Mouse (Mus musculus) forebrain, embryonic 16.5 days (tissue): Measurements from ENCODE around the gene Lrmda. TPM values are rescaled to one million over a fixed set of nuclear protein-coding genes. Genes with fewer than 3 reads are reported as not detected.

ENCODE experiments used
- ATAC-seq: fragments of 200-750 bp; cut with Nextera tagmentation; 2 replicates; pipeline ENCODE4 v1.8.0; 2017; ENCODE audit warnings: mild to moderate bottlenecking, moderate library complexity
- H3K27ac ChIP-seq: fragments of 300-500 bp; sonication (generic); 2 replicates; pipeline ENCODE4 v1.5.1; 2014; ENCODE audit warnings: low read length, control low read depth
- H3K27me3 ChIP-seq: fragments of 300-500 bp; sonication (generic); replicated peaks from 2 replicates; pipeline ENCODE4 v1.6.1; 2014; ENCODE audit warnings: low read length; ENCODE audit not compliant: control insufficient read depth, insufficient read depth
- H3K36me3 ChIP-seq: fragments of 300-500 bp; sonication (generic); 2 replicates; pipeline ENCODE4 v1.6.1; 2014; ENCODE audit not compliant: control insufficient read depth, insufficient read depth
- H3K4me1 ChIP-seq: fragments of 300-500 bp; sonication (generic); replicated peaks from 2 replicates; pipeline ENCODE4 v1.6.1; 2014; ENCODE audit warnings: low read length; ENCODE audit not compliant: control insufficient read depth, insufficient read depth
- H3K4me2 ChIP-seq: fragments of 300-500 bp; sonication (generic); 2 replicates; pipeline ENCODE4 v1.6.1; 2014; ENCODE audit warnings: mild to moderate bottlenecking, low read length, control low read depth
- H3K4me3 ChIP-seq: fragments of 300-500 bp; sonication (generic); replicated peaks from 2 replicates; pipeline ENCODE4 v1.5.1; 2014; ENCODE audit warnings: mild to moderate bottlenecking, low read length, control low read depth
- H3K9ac ChIP-seq: fragments of 300-500 bp; sonication (generic); replicated peaks from 2 replicates; pipeline ENCODE4 v1.6.1; 2014; ENCODE audit warnings: low read depth, low read length, control low read depth
- H3K9me3 ChIP-seq: fragments of 300-500 bp; sonication (generic); 2 replicates; pipeline ENCODE4 v1.6.1; 2016; ENCODE audit warnings: low read length; ENCODE audit not compliant: control insufficient read depth
- WGBS: fragments of 180-500 bp; shearing (Covaris S2); extraction: QIAGEN DNeasy Blood & Tissue Kit; methylation state at CpG from one replicate; pipeline ENCODE4 v1.1.7; 2014; 5-methylcytosine and 5-hydroxymethylcytosine counted together
- polyA plus RNA-seq: library from polyadenylated mRNA; unstranded; fragments of >200 nt; fragmentation: Nextera tagmentation; extraction: Ambion mirVana; gene quantifications from 2 replicates; pipeline ENCODE4 v1.2.1, GENCODE M21; 2015

The Lrmda gene
- polyA plus RNA-seq, 1 experiment from 2014 or later = not detected

DNA sequence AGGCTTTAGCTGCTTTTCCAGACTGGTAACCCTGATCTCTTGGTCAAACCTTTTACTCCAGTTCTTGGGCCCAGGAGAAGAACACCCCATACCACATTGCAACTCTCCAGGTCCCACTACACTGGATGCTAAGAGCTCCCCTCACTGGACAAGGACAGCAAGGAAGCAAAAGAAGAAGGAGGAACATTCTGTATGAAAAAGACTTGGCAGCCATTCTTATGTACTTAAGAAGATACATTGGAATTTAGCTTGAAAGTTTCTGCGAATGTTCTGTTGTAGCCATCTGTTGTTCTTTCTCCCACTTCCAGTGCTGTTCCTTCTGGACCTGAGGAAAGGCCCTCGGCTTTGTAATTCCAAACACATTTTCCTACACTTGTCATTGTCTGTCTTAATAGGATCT is 160.2 kb downstream of the Lrmda start:
- H3K4me1 ChIP-seq = no peaks in the 10 kb centered on the region; the same call in 1 of the 2 replicates
- ATAC-seq = no peak
- no peak overlapping the region for H3K9ac ChIP-seq
- WGBS = 66% methylated on average over 2 of the region's 2 CpGs
- H3K4me2 ChIP-seq = no peak overlapping the region
- H3K27ac ChIP-seq = no peak overlapping the region
- H3K27me3 ChIP-seq = no peaks in the 10 kb centered on the region; the same call in 1 of the 2 replicates
- H3K36me3 ChIP-seq = no peaks in the 10 kb centered on the region
- H3K4me3 ChIP-seq = no peak overlapping the region
- no peaks in the 10 kb centered on the region for H3K9me3 ChIP-seq

DNA sequence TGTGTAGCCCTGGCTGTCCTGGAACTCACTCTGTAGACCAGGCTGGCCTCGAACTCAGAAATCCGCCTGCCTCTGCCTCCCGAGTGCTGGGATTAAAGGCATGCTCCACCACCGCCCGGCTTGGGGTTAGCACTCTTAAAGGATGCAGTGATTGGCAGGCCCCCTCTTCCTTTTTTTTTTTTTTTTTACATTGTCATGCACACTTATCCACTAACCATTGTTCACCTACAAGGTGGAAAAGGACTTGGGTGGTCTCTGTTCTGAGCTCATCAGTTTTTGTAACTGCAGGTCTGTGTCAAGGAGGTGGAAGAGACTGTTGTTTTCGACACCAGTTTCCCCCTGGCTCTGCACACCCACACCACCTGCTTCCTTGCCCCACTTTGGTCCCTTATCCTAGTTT is 162.0 kb downstream of the Lrmda start:
- Histone ChIP-seq H3K27ac (no peak overlapping the region), H3K27me3 (no peaks in the 10 kb centered on the region), H3K36me3 (no peaks in the 10 kb centered on the region), H3K9me3 (no peaks in the 10 kb centered on the region), H3K9ac (no peak overlapping the region), H3K4me1 (no peaks in the 10 kb centered on the region), H3K4me2 (no peak overlapping the region), H3K4me3 (no peak overlapping the region)
- WGBS = 90% methylated on average over 5 of the region's 6 CpGs
- ATAC-seq = no peak

DNA sequence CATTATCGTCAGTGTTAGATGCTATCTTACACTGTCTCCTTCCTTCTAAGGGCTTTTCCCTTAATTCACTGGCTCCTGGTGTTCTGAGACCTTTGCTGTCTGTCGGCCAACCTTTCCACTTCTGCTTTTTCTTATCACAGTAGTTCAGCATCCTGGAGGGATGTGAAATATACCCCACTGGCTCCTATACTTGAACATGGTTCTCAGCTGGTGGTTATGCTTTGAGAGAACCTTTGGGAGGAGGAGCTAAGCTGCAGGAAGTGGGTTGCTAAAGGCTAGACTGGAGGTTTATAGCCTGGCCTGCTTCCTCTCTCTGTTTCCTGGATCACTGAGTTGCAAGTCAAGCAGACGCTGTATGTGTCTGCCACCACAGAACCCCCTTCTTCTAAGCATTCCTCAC is 163.7 kb downstream of the Lrmda start:
- Histone ChIP-seq H3K4me3 (no peak overlapping the region), H3K9me3 (no peaks in the 10 kb centered on the region), H3K4me2 (no peak overlapping the region), H3K27me3 (no peaks in the 10 kb centered on the region), H3K36me3 (no peaks in the 10 kb centered on the region), H3K4me1 (no peaks in the 10 kb centered on the region), H3K27ac (no peak overlapping the region), H3K9ac (no peak overlapping the region)
- 86% methylated on average over 3 of the region's 3 CpGs for WGBS
- ATAC-seq = no peak

DNA sequence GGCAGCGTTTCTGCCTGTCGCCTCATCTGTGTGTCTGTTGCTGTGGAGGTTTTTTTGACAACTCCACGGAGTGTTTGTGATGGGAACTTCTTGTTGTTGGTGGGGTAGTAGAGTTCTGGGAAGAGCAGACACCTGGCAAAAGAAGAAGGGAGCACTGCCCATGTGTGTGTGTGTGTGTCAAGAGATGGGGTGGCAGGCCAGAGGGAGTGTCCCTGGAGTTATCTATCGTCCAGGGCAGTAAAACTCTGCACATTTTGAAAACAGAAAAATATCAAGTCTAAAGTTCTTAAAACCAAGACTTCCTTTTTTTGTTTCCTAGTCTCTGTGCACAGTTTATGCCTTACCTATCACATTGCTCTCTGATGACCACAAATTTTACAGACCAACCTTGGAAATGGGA is 165.9 kb downstream of the Lrmda start:
- Histone ChIP-seq H3K9me3 (no peaks in the 10 kb centered on the region), H3K4me3 (no peak overlapping the region), H3K36me3 (no peaks in the 10 kb centered on the region), H3K4me2 (no peak overlapping the region), H3K9ac (no peak overlapping the region), H3K27ac (no peak overlapping the region), H3K4me1 (no peaks in the 10 kb centered on the region), H3K27me3 (0 out of 2 replicates have a peak, but pooled peaks cover 3% of the 10 kb centered on the region)
- WGBS = 90% methylated on average over 4 of the region's 4 CpGs
- ATAC-seq = no peak

DNA sequence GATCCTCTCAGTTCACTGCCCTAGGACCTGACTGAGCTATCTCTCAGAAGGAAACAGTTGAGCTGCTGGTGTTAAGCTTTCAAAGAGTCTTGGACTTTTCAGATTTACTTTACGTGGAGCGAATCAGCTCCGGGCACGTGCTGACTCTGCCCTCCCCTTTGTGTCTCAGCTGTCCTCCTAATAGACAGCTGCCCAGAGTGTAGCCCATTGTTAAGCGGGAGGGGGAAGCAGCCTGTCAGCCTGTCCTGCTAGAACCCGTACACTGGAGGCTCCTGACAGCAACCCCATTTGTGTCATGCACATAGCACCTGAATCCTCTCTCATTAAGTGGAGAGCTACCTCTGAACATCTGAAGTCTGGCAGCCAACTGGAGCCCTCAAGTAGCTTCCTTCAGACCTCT is 170.6 kb downstream of the Lrmda start:
- Histone ChIP-seq H3K27ac (no peak overlapping the region), H3K27me3 (0 out of 2 replicates have a peak, but pooled peaks cover 3% of the 10 kb centered on the region), H3K4me2 (no peak overlapping the region), H3K9me3 (no peaks in the 10 kb centered on the region), H3K4me1 (no peaks in the 10 kb centered on the region), H3K4me3 (no peak overlapping the region), H3K36me3 (no peaks in the 10 kb centered on the region), H3K9ac (no peak overlapping the region)
- ATAC-seq = no peak
- 27% methylated on average over 6 of the region's 6 CpGs for WGBS

DNA sequence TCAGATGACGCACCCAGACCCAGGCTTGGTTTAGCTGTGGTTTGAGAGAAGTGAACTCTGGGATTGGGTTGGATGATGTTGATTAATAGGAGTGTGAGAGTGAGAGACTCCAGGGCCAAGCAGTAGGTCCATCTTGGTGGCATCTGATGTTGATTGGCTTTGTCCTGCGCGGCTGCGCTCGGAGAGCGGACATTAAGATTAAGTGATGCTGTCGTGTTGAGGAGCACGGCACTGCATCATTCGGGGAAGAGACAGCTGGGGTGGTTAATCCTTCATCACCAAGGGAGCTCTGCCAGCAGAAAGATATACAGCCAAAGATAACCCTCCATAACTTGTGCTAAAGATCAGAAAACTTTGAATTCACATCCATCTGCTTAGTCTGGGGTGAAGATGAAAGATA is 172.7 kb downstream of the Lrmda start:
- Histone ChIP-seq H3K27me3 (0 out of 2 replicates have a peak, but pooled peaks cover 3% of the 10 kb centered on the region), H3K9me3 (no peaks in the 10 kb centered on the region), H3K4me3 (no peak overlapping the region), H3K4me1 (no peaks in the 10 kb centered on the region), H3K27ac (no peak overlapping the region), H3K9ac (no peak overlapping the region), H3K4me2 (no peak overlapping the region), H3K36me3 (no peaks in the 10 kb centered on the region)
- 85% methylated on average over 9 of the region's 9 CpGs for WGBS
- no peak for ATAC-seq

DNA sequence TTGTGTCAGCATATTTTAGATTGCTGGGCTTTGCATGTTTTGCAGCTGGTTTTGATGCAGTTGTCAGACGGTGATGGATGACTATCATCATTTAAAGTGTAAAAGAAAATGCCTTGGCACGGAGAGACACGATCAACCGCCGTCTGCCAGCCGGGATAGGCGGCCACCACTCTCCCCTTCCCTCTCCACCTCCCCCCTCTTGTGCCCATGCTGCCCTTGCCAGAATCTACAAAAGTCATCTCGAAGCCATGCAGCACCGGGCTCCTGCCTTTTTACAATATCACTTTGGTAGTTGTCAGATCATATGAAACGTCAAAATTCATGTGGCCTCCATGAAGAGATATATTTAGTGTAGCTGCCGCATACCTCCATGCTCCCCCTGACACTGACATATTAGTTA is 178.5 kb downstream of the Lrmda start:
- no peak for ATAC-seq
- Histone ChIP-seq H3K4me1 (peaks cover 12% of the 10 kb centered on the region), H3K27ac (no peak overlapping the region), H3K36me3 (no peaks in the 10 kb centered on the region), H3K4me2 (no peak overlapping the region), H3K4me3 (no peak overlapping the region), H3K9ac (no peak overlapping the region), H3K27me3 (no peaks in the 10 kb centered on the region), H3K9me3 (no peaks in the 10 kb centered on the region)
- WGBS = 39% methylated on average over 11 of the region's 11 CpGs

DNA sequence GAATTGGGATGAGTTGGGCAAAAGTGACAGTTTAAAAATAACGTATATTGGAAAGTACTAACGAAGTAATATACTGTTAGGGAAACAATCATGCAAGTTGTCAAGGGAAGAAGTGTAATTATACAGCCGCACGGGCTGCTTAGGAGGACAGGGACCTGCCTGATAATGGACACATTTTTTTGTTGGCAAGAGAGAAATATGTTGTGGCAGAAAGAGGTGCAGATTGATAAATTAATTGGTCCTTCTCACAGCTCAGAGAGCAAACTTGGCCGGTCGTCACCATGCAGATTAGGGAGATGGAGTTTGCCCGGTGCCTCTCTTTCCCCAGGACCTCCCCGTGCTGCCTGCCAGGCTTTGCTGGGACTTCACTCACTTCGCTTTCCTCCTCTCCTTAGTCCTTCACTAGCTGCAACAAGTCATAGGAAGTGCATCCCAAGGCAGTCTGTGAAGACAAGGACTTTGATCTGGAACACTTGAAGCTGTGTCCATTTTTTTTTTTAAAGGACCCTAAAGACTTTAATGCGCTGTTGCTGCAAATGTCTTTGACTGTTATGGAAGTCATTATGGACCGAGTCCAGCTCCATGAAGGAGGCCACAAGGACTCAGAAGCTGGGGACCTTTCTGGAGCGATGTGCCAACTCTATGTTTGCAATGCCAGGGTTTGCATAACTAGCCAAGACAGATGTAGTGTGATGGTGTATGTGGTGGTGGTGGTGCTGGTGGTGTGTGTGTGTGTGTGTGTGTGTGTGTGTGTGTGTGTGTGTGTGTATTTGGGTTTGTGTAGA is 179.3 kb downstream of the Lrmda start:
- H3K4me3 ChIP-seq = no peak overlapping the region
- H3K4me2 ChIP-seq = no peak overlapping the region
- ATAC-seq = peak; percentile 55; the same call in 1 of the 2 replicates
- H3K9me3 ChIP-seq = no peaks in the 10 kb centered on the region
- no peak overlapping the region for H3K9ac ChIP-seq
- 42% methylated on average over 12 of the region's 12 CpGs for WGBS
- H3K27me3 ChIP-seq = no peaks in the 10 kb centered on the region
- no peaks in the 10 kb centered on the region for H3K36me3 ChIP-seq
- H3K27ac ChIP-seq = no peak overlapping the region
- H3K4me1 ChIP-seq = peaks cover 12% of the 10 kb centered on the region

DNA sequence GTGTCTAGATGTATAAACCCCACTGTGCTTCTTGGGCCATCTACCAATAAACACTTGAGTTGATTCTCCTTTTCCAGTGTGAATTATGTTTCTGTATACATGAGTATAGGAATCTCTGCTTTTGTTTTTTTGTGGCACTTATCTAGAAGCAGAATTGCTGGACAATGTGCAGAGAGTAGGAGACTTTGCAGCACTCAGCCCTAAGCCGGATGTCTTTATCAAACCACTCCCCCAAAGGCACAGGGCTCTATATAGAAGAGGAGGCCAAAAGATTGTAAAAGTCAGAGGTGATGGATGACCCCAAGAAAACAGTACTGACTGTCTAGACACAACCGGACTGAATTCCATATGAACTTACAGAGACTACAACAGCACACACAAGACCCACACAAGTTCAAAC is 182.2 kb downstream of the Lrmda start:
- Histone ChIP-seq H3K9ac (no peak overlapping the region), H3K4me3 (no peak overlapping the region), H3K4me2 (no peak overlapping the region), H3K9me3 (no peaks in the 10 kb centered on the region), H3K27me3 (peaks cover 8% of the 10 kb centered on the region; the same call in 1 of the 2 replicates), H3K4me1 (peaks cover 12% of the 10 kb centered on the region), H3K36me3 (no peaks in the 10 kb centered on the region), H3K27ac (no peak overlapping the region)
- ATAC-seq = no peak
- 92% methylated on average over 2 of the region's 2 CpGs for WGBS
